Mouse (Mus musculus): Measurements from ENCODE around the gene Rack1. TPM values are rescaled to one million over a fixed set of nuclear protein-coding genes. Genes with fewer than 3 reads are reported as not detected.
A peak's percentile ranks its signal among the peaks of the same experiment; 100 is the strongest.
"Not testable (repeated sequence)": the region's sequence is repeated elsewhere in the genome, so short reads cannot be mapped to it uniquely, and the experiment has no call there.

The Rack1 gene
- total RNA-seq, 2 experiments from 2014 or later: 223 to 235 TPM

GRCm38 (mm10) chr11:48790946-48791345 lies 9.2 kb upstream of the Rack1 start:
- DNase-seq (ENCODE audit: low spot score in 2 of 2): no peak
- intact Hi-C loops (cut with DNase I): loop anchor here (1.0 kb wide), 1 partner anchor 68 kb away; no protein-coding TSS in a partner anchor

DNA sequence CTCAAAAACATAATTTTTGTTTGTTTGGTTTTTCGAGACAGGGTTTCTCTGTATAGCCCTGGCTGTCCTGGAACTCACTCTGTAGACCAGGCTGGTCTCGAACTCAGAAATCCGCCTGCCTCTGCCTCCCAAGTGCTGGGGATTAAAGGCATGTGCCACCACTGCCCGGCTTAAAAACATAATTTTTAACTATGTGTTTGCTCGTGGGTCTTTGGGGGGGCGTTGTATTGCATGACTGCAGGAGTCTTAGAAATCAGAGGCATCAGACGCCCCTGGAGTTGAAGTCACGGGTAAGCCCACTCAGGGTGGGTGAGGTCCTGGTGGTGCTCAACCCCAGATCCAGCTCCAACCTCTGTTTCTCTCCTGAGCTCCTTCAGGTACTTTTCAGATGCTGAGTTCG lies 8.2 kb upstream of the Rack1 start:
- intact Hi-C loops (cut with DNase I); DNase-seq (ENCODE audit: low spot score in 2 of 2): not testable (repeated sequence)

DNA sequence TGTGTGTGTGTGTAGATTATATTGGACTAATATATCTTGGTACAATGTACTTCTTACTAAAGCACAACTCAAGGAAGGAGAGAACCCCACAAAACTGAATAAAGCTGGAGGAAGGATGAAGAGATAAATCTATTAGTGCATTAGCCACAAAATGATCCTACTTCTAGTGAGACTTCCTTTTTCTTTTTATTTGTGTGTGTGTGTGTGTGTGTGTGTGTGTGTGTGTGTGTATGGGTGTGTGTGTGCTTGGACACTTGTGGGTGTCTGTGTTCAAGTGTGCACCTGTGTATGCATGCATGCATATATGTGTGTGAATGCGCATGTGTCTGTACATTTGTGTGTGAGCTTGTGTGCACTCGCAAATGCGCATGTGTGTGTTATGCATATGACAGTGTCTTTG lies 6.9 kb upstream of the Rack1 start:
- no peak for DNase-seq (ENCODE audit: low spot score in 2 of 2)
- intact Hi-C loops (cut with DNase I): no loop called here

DNA sequence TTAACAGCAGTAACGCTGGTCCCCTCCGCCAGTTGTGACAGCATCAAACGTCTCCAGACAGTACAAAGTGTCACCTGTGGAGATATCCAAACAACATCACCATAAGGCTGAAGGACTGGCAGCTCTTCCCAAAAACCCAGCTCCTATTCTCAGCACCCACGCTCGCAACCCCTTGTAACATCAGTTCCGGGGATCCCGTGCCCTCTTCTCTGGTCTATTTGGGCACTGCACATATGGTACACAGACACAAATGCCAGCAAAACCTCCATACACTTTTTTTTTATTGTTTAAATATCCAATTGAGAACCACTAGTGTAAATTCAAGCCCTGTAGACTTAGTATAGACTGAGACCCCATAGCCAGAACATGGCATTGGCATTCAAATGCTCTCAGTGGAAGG lies 4.9 kb upstream of the Rack1 start:
- DNase-seq (ENCODE audit: low spot score in 2 of 2): no peak
- intact Hi-C loops (cut with DNase I): no loop called here

GRCm38 (mm10) chr11:48796290-48796689 lies 3.8 kb upstream of the Rack1 start:
- intact Hi-C loops (cut with DNase I): no loop called here
- DNase-seq (ENCODE audit: low spot score in 2 of 2): no peak

- intact Hi-C loops (cut with DNase I): no loop called here
- no peak for DNase-seq (ENCODE audit: low spot score in 2 of 2)
Observed at GRCm38 (mm10) chr11:48797287-48797686, 2.8 kb upstream of the Rack1 start.

DNA sequence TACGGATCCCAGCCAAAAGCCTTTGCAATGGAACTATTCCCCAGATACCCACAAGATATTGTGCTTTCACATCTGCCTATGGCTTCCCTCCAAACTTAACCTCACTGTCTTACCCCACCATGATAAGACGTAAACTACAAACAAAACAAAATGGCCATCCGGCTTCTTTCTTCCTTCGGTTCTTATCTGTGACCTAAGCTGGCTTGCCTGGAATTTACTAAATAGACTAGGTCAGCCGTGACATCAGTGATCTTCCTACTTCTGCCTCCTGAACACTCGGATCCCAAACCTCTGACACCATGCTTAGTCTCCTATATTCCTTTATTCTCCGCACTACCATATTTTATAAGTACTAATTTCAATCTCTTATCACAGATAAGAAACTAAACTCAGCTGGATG lies 1.8 kb upstream of the Rack1 start:
- intact Hi-C loops (cut with DNase I): no loop called here
- no peak for DNase-seq (ENCODE audit: low spot score in 2 of 2)

GRCm38 (mm10) chr11:48798984-48799920 lies 880 bp upstream of the Rack1 start:
- no peak for DNase-seq (ENCODE audit: low spot score in 2 of 2)
- intact Hi-C loops (cut with DNase I): no loop called here

GRCm38 (mm10) chr11:48801831-48802772 lies 2.0 kb downstream of the Rack1 start:
- intact Hi-C loops (cut with DNase I): loop anchor here (10.0 kb wide), 1 partner anchor 453 kb away; no protein-coding TSS in a partner anchor
- DNase-seq (ENCODE audit: low spot score in 2 of 2): no peak

DNA sequence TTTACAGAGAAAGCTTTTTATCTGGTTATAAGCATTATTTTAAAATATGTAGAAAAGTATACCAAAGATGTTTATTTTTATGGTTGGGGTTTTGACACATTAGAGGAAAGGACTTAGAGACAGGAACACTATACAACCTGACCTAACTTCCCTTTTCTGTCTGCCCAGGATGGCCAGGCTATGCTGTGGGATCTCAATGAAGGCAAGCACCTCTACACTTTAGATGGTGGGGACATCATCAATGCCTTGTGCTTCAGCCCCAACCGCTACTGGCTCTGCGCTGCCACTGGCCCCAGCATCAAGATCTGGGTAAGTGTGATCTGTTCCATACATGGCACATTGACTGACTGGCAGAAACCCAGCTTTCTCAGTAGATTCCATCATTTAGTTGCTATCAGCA lies 3.9 kb downstream of the Rack1 start:
- intact Hi-C loops (cut with DNase I): loop anchor here (10.0 kb wide), 1 partner anchor 451 kb away; no protein-coding TSS in a partner anchor
- no peak for DNase-seq (ENCODE audit: low spot score in 2 of 2)

DNA sequence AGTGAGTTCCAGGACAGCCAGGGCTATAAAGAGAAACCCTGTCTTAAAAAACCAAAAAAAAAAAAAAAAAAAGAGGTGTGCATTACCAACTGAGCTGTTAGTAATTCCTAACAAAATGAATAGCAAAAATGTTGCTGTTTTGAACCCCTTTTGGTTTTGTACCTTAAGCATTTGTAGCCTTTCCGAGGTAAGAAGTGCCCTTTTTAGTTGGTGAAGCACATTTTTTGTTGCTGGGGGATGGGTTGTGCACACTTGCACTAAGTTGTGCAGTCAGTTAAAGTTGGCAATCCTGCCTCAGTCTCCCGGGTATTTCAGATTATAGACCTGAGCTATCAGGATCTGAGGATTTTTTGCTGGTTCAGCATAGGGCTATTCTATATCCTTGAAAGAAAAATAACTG lies 4.8 kb downstream of the Rack1 start:
- intact Hi-C loops (cut with DNase I): loop anchor here (10.0 kb wide), 1 partner anchor 450 kb away; no protein-coding TSS in a partner anchor
- DNase-seq (ENCODE audit: low spot score in 2 of 2): no peak

DNA sequence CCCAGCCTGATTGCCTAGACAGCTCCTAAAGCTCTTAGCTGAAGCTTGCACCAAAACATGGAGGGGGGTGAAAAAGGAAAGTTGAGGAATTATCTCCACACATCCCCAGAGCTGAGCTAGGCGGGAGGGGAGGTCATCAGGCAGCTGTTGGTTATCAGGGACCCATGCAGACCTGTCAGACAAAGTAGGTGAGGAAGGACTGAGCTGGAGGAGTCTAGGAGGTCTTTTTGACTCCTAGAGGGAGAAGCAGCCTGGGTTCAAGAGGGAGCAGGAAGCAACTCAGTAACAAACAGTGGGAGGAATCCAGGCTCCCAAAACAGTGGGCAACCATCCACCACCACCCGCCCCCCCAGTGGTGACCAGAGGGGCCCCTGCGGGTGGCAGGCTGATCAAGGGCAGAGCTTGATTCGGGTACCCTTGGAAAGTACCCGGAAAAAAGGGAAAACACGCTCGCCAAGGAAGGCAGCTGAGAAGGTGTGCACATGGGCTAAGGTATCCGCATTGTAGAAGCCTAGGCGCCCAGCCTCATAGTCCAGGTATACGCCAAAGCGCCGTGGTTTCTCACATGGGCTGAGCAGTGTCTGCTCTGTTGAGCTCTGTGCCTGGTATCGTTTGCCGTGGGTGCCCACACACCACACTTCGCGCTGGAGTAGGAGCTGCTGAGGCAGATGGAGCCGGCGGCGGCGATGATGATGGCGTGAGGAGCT lies 6.9 kb downstream of the Rack1 start:
- intact Hi-C loops (cut with DNase I): loop anchor here (10.0 kb wide), 1 partner anchor 448 kb away; no protein-coding TSS in a partner anchor
- DNase-seq (ENCODE audit: low spot score in 2 of 2): peak; percentile 51 to 66

GRCm38 (mm10) chr11:48807563-48808303 lies 7.6 kb downstream of the Rack1 start:
- no peak for DNase-seq (ENCODE audit: low spot score in 2 of 2)
- intact Hi-C loops (cut with DNase I): loop anchor here (10.0 kb wide), 1 partner anchor 447 kb away; no protein-coding TSS in a partner anchor

DNA sequence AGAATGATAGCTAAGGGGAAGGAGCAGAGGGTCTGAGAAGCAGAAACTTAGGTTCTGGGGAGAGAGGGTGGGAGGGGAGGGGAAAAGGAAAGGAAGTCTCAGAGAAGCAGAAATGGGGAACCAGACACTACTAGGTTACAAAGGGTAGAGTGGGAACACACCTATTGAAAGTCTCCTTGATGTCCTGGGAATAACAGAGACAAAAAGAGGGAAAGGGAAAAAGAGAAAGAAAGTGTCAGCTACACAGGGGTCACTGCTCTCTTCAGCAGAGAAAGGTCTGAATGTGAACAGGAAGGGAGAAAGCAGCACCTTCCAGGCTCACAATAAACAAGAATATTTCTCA lies 8.1 kb downstream of the Rack1 start:
- no peak for DNase-seq (ENCODE audit: low spot score in 2 of 2)
- intact Hi-C loops (cut with DNase I): loop anchor here (10.0 kb wide), 1 partner anchor 447 kb away; no protein-coding TSS in a partner anchor

DNA sequence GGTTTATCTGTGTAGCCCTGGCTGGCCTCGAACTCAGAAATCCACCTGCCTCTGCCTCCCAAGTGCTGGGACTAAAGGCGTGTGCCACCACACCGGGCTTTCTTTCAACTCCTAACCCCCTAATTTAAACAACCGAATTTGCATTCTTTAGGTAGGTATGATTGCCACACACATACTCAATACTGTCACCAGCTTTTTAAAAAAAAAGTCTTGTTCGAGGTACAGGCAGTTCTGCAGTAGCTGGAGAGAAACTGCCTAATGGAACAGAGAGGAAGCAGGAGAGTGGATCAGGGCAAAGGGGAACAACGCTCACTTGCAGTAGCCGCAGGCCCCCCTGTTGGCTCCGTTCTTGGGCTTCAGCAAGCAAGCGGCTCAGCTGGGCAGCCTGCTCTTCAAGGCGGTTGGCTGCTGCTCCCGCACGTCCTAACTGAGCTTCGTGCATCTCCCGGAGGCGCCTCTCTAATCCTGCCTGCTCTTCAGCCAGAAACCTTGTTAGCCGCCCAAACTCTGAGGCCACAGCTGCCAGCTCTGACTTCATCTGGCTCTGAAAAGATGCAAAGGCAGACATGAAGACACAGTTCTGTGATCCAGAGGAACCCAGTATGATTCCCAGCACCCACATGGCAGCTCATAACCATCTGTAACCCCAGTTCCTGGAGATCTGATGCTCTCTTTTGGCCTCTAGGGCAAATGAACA lies 8.8 kb downstream of the Rack1 start:
- DNase-seq (ENCODE audit: low spot score in 2 of 2): no peak
- intact Hi-C loops (cut with DNase I): loop anchor here (10.0 kb wide), 1 partner anchor 446 kb away; no protein-coding TSS in a partner anchor

GRCm38 (mm10) chr11:48809434-48809830 lies 9.3 kb downstream of the Rack1 start:
- intact Hi-C loops (cut with DNase I): loop anchor here (10.0 kb wide), 1 partner anchor 445 kb away; no protein-coding TSS in a partner anchor
- no peak for DNase-seq (ENCODE audit: low spot score in 2 of 2)

DNA sequence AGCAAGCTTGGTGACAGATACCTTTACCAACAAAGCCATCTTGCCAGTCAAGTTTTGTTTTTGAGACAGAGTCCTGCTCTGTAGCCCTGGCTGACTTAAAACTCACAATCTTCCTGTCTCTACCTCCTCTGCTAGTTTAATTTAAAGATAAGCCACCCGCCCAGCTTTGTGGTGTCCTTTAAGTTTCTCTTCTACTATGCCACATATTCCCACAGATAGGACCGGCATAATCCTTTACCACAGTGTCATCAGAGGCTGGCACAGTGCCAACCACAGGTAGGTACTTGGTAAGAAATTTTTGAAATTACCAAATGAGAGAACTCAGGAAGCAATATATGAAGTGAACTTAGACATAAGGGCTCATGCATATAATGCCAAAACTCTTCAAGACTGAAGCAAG lies 10.0 kb downstream of the Rack1 start:
- DNase-seq (ENCODE audit: low spot score in 2 of 2): no peak
- intact Hi-C loops (cut with DNase I): no loop called here

- intact Hi-C loops (cut with DNase I): no loop called here
- DNase-seq (ENCODE audit: low spot score in 2 of 2): no peak
Observed at GRCm38 (mm10) chr11:48813782-48814181, 13.7 kb downstream of the Rack1 start.

Data from left cerebral cortex, postnatal 25 days (tissue).